Mouse (Mus musculus) bone marrow macrophage, adult 2 months (primary cell): ENCODE measurements at regions not wholly inside any gene's neighbourhood (a gene's known extent, or its start where the extent isn't known, plus 50 kb on each side); places are given as distances from the start of the nearest gene placed in this dataset.

ENCODE experiments used
- CTCF ChIP-seq: IDR thresholded peaks from 2 replicates; pipeline ENCODE4 v1.5.1; 2012; ENCODE audit warnings: low read depth, mild to moderate bottlenecking, low read length, moderate library complexity
- POLR2A ChIP-seq: IDR thresholded peaks from 2 replicates; pipeline ENCODE4 v1.6.1; 2012; ENCODE audit warnings: mild to moderate bottlenecking, low read depth, low read length, borderline replicate concordance

DNA sequence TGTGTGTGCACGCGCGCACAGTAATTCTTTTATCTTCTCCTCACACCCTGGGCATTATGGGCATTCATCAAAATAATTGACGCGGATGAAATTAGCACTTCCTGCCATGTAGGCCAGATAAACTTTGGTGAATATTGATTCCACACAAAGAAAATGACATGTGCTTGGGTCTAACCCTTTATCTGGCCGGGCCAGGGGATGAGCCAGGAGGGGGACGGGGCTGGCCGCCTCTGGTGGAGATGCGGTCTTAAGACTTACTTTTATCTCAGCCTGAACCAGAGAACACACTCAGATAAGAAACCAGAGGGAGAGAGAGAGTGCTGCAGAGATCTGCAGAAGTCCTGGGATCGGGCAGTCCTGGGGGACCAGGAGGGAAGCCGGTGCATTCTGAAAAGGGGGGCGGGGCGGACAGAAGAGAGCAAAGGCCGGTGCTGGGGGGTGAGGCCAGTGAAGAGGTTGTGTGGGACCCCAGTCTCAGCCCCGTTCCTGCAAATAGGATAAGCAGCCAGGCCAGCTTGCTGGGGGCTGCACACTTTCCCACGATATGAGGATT, 136.9 kb upstream of the Lhx5 start:
- TF ChIP-seq POLR2A (no peak), CTCF (no peak)
